Mouse (Mus musculus): Measurements from ENCODE around the gene 2310034G01Rik.

GRCm38 (mm10) chr19:46313116-46313515 is 37.0 kb downstream of the 2310034G01Rik start:
- TF ChIP-seq RCOR1 (IDR thresholded peaks at IDR 0.05; ENCODE audit: low read depth, low read length) (no peak), JUND (IDR thresholded peaks at IDR 0.05; ENCODE audit: low read depth, low read length) (no peak), MEF2A (IDR thresholded peaks at IDR 0.05; ENCODE audit: extremely low read depth, insufficient replicate concordance, low read depth, low read length, poor library complexity, severe bottlenecking) (no peak), CTCF (IDR thresholded peaks at IDR 0.05 in 2 of 3, conservative IDR thresholded peaks at IDR 0.05 in 1 of 3; ENCODE audit: control insufficient read depth in 1 of 3, insufficient read depth in 1 of 3, low read depth in 2 of 3, low read length in 3 of 3, poor library complexity in 1 of 3, severe bottlenecking in 1 of 3) (no peak), MAZ (IDR thresholded peaks at IDR 0.05; ENCODE audit: low read depth, low read length) (no peak), TBP (IDR thresholded peaks at IDR 0.05; ENCODE audit: low read depth, low read length) (no peak), USF1 (IDR thresholded peaks at IDR 0.05; ENCODE audit: low read depth, low read length) (no peak), POLR2A (IDR thresholded peaks at IDR 0.05; ENCODE audit: control insufficient read depth in 1 of 2, insufficient read depth in 1 of 2, low read depth in 1 of 2, low read length in 2 of 2, poor library complexity in 1 of 2) (no peak), EP300 (IDR thresholded peaks at IDR 0.05; ENCODE audit: low read depth in 1 of 2, low read length in 2 of 2) (no peak), MYC (IDR thresholded peaks at IDR 0.05; ENCODE audit: low read depth, low read length) (no peak), MAX (IDR thresholded peaks at IDR 0.05; ENCODE audit: low read length) (no peak), ZC3H11A (IDR thresholded peaks at IDR 0.05; ENCODE audit: low read depth, low read length) (no peak), UBTF (IDR thresholded peaks at IDR 0.05; ENCODE audit: borderline replicate concordance, insufficient read depth, low read depth, low read length) (no peak)

All from MEL (cell line).